Mouse (Mus musculus) duodenum, adult 2 months (tissue): ENCODE measurements around the gene Cnih2. TPM values are rescaled to one million over a fixed set of nuclear protein-coding genes. Genes with fewer than 3 reads are reported as not detected.

ENCODE experiments used
- polyA plus RNA-seq: library from polyadenylated mRNA; depleted of rRNA; stranded (reverse); fragments of >200 nt; gene quantifications from 2 replicates; pipeline ENCODE4 v1.2.3, GENCODE M21; 2012; ENCODE audit warnings: low replicate concordance; rRNA removed

The Cnih2 gene
- 2.0 and 3.1 TPM in 2 replicates for polyA plus RNA-seq

GRCm38 (mm10) chr19:5098363-5099143, at the start of gene Cnih2:
TSS of gene Cnih2 (minus strand) at chr19:5098521.

GRCm38 (mm10) chr19:5118384-5118698, 20.0 kb upstream of the Cnih2 start, which contains the start of gene Klc2:
TSS of gene Klc2 (minus strand) at chr19:5118560.

GRCm38 (mm10) chr19:5106731-5107191, 8.4 kb upstream of the Cnih2 start, which contains the start of gene Rab1b:
TSS of gene Rab1b (minus strand) at chr19:5107072.

GRCm38 (mm10) chr19:5087884-5088728, 10.2 kb downstream of the Cnih2 start, which contains the start of gene Yif1a:
TSS of gene Yif1a (plus strand) at chr19:5088538.

GRCm38 (mm10) chr19:5085145-5085863, 13.0 kb downstream of the Cnih2 start, which contains the start of gene Tmem151a:
TSS of gene Tmem151a (minus strand) at chr19:5085531.

GRCm38 (mm10) chr19:5067867-5068569, 30.3 kb downstream of the Cnih2 start, which contains the start of gene Cd248:
TSS of gene Cd248 (plus strand) at chr19:5068078.

GRCm38 (mm10) chr19:5050047-5050905, 48.0 kb downstream of the Cnih2 start, which contains the start of gene Rin1:
TSS of gene Rin1 (plus strand) at chr19:5050481.

Other genes with a start within 250 kb of the Cnih2 start
- 23.8 and 33.2 TPM in 2 replicates for gene Ctsf, start 243.4 kb downstream of the Cnih2 start, polyA plus RNA-seq
- gene Actn3, start 220.6 kb downstream of the Cnih2 start, polyA plus RNA-seq: 0.12 and 0.37 TPM in 2 replicates
- 20.0 and 26.3 TPM in 2 replicates for gene Zdhhc24, start 219.9 kb downstream of the Cnih2 start, polyA plus RNA-seq
- gene Bbs1, start 191.9 kb downstream of the Cnih2 start, polyA plus RNA-seq: 0.32 and 2.3 TPM in 2 replicates
- gene Dpp3, start 170.2 kb downstream of the Cnih2 start, polyA plus RNA-seq: 131 and 152 TPM in 2 replicates
- gene Peli3, start 155.4 kb downstream of the Cnih2 start, polyA plus RNA-seq: 1.2 and 1.7 TPM in 2 replicates
- 8.4 and 15.6 TPM in 2 replicates for gene Mrpl11, start 136.4 kb downstream of the Cnih2 start, polyA plus RNA-seq
- gene Npas4, start 108.2 kb downstream of the Cnih2 start, polyA plus RNA-seq: 0.90 and 1.8 TPM in 2 replicates
- gene Slc29a2, start 74.7 kb downstream of the Cnih2 start, polyA plus RNA-seq: 2.3 and 8.8 TPM in 2 replicates
- 12.5 and 14.2 TPM in 2 replicates for gene B4gat1, start 59.7 kb downstream of the Cnih2 start, polyA plus RNA-seq
- 1.3 and 2.9 TPM in 2 replicates for gene AC124502.3, start 59.6 kb downstream of the Cnih2 start, polyA plus RNA-seq
- gene Brms1, start 57.2 kb downstream of the Cnih2 start, polyA plus RNA-seq: 37.5 and 52.2 TPM in 2 replicates
- 3.3 and 8.5 TPM in 2 replicates for gene Rin1, start 48.0 kb downstream of the Cnih2 start, polyA plus RNA-seq
- gene Cd248, start 30.4 kb downstream of the Cnih2 start, polyA plus RNA-seq: 4.6 and 4.9 TPM in 2 replicates
- 3.3 and 3.6 TPM in 2 replicates for gene Tmem151a, start 13.0 kb downstream of the Cnih2 start, polyA plus RNA-seq
- 254 and 407 TPM in 2 replicates for gene Yif1a, start 10.0 kb downstream of the Cnih2 start, polyA plus RNA-seq
- gene Rab1b, start 8.6 kb upstream of the Cnih2 start, polyA plus RNA-seq: 198 and 335 TPM in 2 replicates
- 23.5 and 24.1 TPM in 2 replicates for gene Klc2, start 20.0 kb upstream of the Cnih2 start, polyA plus RNA-seq
- gene Pacs1, start 174.6 kb upstream of the Cnih2 start, polyA plus RNA-seq: 6.7 and 7.8 TPM in 2 replicates
- gene Sf3b2, start 196.9 kb upstream of the Cnih2 start, polyA plus RNA-seq: 86.5 and 99.5 TPM in 2 replicates
- gene Gal3st3, start 199.8 kb upstream of the Cnih2 start, polyA plus RNA-seq: 0.08 TPM in 1 of 2 replicates, not detected in the other
- gene Catsper1, start 237.2 kb upstream of the Cnih2 start, polyA plus RNA-seq: not detected in 2 replicates